Mouse (Mus musculus): ENCODE data around the gene Agmo. TPM values are rescaled to one million over a fixed set of nuclear protein-coding genes. Genes with fewer than 3 reads are reported as not detected.

Gene Agmo
- polyA plus RNA-seq, 1 experiment from 2014 or later, result 0.42 TPM

- no peak for DNase-seq (ENCODE audit: low spot score)
- 82% methylated on average over 8 of the region's 8 CpGs for WGBS
These were observed 341.3 kb downstream of the Agmo start for GRCm38 (mm10) chr12:37582777-37583176.

GRCm38 (mm10) chr12:37592853-37593252 is 351.4 kb downstream of the Agmo start:
- DNase-seq (ENCODE audit: low spot score), result no peak
- WGBS, result 78% methylated on average over 3 of the region's 3 CpGs

More at GRCm38 (mm10) chr12:37582777-37583176, 341.3 kb downstream of the Agmo start:
- Histone ChIP-seq H3K9me3 (no peaks in the 10 kb centered on the region), H3K4me3 (no peak overlapping the region), H3K27ac (no peak overlapping the region), H3K4me1 (replicated peaks) (no peaks in the 10 kb centered on the region), H3K36me3 (no peaks in the 10 kb centered on the region), H3K27me3 (ENCODE audit: insufficient read depth, poor library complexity, severe bottlenecking) (no peaks in the 10 kb centered on the region)

GRCm38 (mm10) chr12:37612837-37613236 is 371.4 kb downstream of the Agmo start:
- Histone ChIP-seq H3K4me3 (no peak overlapping the region), H3K9me3 (no peaks in the 10 kb centered on the region), H3K27ac (no peak overlapping the region), H3K27me3 (ENCODE audit: insufficient read depth, poor library complexity, severe bottlenecking) (no peaks in the 10 kb centered on the region), H3K4me1 (replicated peaks) (no peaks in the 10 kb centered on the region), H3K36me3 (no peaks in the 10 kb centered on the region)
- DNase-seq (ENCODE audit: low spot score), result no peak
- 95% methylated on average over 4 of the region's 4 CpGs for WGBS

More at GRCm38 (mm10) chr12:37592853-37593252, 351.4 kb downstream of the Agmo start:
- no peaks in the 10 kb centered on the region for H3K9me3 ChIP-seq
- no peaks in the 10 kb centered on the region for H3K4me1 ChIP-seq (replicated peaks)
- H3K27ac ChIP-seq, result no peak overlapping the region
- no peaks in the 10 kb centered on the region for H3K27me3 ChIP-seq (ENCODE audit: insufficient read depth, poor library complexity, severe bottlenecking)
- H3K4me3 ChIP-seq, result no peak overlapping the region
- no peaks in the 10 kb centered on the region for H3K36me3 ChIP-seq

GRCm38 (mm10) chr12:37614769-37615168 is 373.3 kb downstream of the Agmo start:
- H3K27ac ChIP-seq, result no peak overlapping the region
- no peak overlapping the region for H3K4me3 ChIP-seq
- H3K4me1 ChIP-seq (replicated peaks), result no peaks in the 10 kb centered on the region
- H3K9me3 ChIP-seq, result no peaks in the 10 kb centered on the region
- no peak for DNase-seq (ENCODE audit: low spot score)
- no peaks in the 10 kb centered on the region for H3K27me3 ChIP-seq (ENCODE audit: insufficient read depth, poor library complexity, severe bottlenecking)
- 87% methylated on average over 2 of the region's 2 CpGs for WGBS
- no peaks in the 10 kb centered on the region for H3K36me3 ChIP-seq

- no peak for DNase-seq (ENCODE audit: low spot score)
- Histone ChIP-seq H3K36me3 (no peaks in the 10 kb centered on the region), H3K4me3 (no peak overlapping the region), H3K27me3 (ENCODE audit: insufficient read depth, poor library complexity, severe bottlenecking) (no peaks in the 10 kb centered on the region), H3K4me1 (replicated peaks) (no peaks in the 10 kb centered on the region), H3K27ac (no peak overlapping the region), H3K9me3 (no peaks in the 10 kb centered on the region)
These were observed 382.6 kb downstream of the Agmo start for GRCm38 (mm10) chr12:37624078-37624477.

Other genes starting within 250 kb of the Agmo start
- 0.82 and 1.6 TPM in 2 replicates for gene Meox2, start 133.1 kb upstream of the Agmo start, polyA plus RNA-seq (2016; fragmentation: Nextera tagmentation; extraction: Ambion mirVana)

Data from hindbrain, embryonic 10.5 days (tissue).